Comparison of ENCODE assay signal across 1 mouse cellular context in the genomic region with DNA sequence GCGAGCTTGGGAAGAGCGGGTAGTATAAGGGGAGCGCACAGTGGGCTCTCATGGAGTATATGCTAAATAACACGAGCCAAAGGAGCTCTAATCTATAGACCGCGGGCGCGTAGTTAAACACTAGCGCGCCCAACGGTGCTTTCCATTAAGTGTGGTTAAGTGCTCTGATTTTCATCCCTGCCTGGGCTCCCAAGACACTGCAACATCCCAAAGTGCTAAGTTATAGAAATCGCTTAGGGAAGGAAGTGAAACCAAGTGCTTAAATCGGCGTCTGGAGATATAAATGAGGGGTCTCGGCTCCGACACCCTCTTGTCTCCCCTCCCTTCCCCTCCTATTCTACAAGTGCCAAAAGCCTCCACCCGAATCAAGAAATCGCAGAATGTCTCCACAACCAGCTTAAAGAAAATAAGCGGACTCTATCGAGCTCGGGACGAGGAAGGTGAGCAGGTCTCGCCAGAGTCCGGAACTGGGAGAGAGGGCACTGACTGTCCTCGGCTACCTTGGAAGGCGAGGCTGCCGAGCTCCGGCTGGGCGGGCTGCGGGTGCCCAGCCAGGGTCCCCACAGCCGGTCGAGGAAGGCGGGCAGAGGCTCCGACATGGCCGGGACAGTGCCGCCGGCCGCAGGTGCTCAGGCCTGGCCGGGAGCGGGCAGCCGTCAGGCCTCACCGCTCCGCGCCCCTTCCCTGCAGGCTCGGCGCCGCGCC.
TF ChIP-seq lines count a peak whose summit lies in the region.

No protein-coding gene starts in this region.

TF ChIP-seq in MEL, 35 proteins besides CTCF, POLR2A, EP300 and RAD21 (continued from another document):
- TF ChIP-seq TBP (IDR thresholded peaks at IDR 0.05; ENCODE audit: low read depth, low read length) (no peak), UBTF (IDR thresholded peaks at IDR 0.05; ENCODE audit: borderline replicate concordance, insufficient read depth, low read depth, low read length) (0 out of 2 replicates have a peak, but pooled peaks have one; percentile 51), SIN3A (IDR thresholded peaks at IDR 0.05; ENCODE audit: low read length) (peak; percentile 38), ZC3H11A (IDR thresholded peaks at IDR 0.05; ENCODE audit: low read depth, low read length) (no peak)
